Mouse (Mus musculus): ENCODE results near the gene Ptov1. TPM values are rescaled to one million over a fixed set of nuclear protein-coding genes. Genes with fewer than 3 reads are reported as not detected.

The Ptov1 gene
- total RNA-seq (2021) = 100 to 1,000 TPM; 385 to 394 TPM
- long read RNA-seq, experiment 1, transcript Ptov1-201 (12 exons, 1,883 nt) = major isoform, 141 of 512 reads
- long read RNA-seq, experiment 1, partial matches to known transcripts = 62 of 512 reads
- long read RNA-seq, experiment 1, other reads (novel, unspliced or antisense) = 307 of 512 reads
- long read RNA-seq, experiment 2, transcript Ptov1-201 (12 exons, 1,883 nt) = major isoform, 222 of 767 reads
- long read RNA-seq, experiment 2, partial matches to known transcripts = 90 of 767 reads
- long read RNA-seq, experiment 2, other reads (novel, unspliced or antisense) = 449 of 767 reads

GRCm38 (mm10) chr7:44869697-44870528 is at the start of gene Ptov1:
Gene Ptov1, minus strand, starts transcription at chr7:44869788.
- DNase-seq (ENCODE audit: low spot score in 2 of 2) = peak; percentile 70 to 81

DNA sequence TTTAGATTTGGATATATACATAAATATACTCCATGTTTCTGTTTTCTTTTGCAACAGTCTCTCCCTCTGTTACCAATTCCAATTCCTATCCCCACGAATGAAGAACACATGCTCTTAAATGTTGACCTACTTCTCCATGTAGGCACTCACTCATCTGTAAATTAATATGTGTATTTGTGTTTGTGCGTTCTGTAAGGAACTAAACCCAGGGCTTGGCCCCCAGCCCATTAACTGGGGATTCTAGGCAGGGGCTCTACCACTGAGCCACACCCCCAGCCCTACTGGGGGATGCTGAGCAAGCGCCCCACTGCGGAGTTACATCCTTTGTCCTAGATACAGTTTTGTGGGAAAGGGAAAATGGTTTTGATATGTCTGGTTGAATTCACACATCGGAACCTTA is 49.5 kb upstream of the Ptov1 start:
- DNase-seq (ENCODE audit: low spot score in 2 of 2) = no peak

- no peak for DNase-seq (ENCODE audit: low spot score in 2 of 2)
Measured at GRCm38 (mm10) chr7:44918219-44918618, 48.6 kb upstream of the Ptov1 start.

DNA sequence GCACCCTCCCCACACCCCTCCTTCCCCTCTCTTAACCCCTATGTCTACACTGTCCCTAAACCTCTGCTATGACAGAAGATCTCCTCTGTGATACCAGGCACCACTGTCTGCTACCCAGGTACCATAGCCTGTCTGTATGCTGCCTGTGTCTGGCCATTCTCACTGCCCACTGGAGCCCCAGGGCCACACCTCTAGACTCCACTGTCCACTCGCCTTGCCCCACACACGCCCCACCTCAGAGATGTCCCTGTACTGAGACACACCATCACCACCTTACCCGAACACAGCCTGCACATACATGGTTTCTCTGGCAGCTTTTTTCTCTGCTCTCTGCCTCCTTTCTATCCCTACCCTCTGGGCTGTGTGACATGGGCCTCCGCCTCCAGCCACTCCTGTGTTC is 47.3 kb upstream of the Ptov1 start:
- peak in 1 of 2 experiments; percentile 2 for DNase-seq (ENCODE audit: low spot score in 2 of 2)

GRCm38 (mm10) chr7:44916191-44916590 is 46.6 kb upstream of the Ptov1 start:
- DNase-seq (ENCODE audit: low spot score in 2 of 2) = peak in 1 of 2 experiments; percentile 1

- peak in 1 of 2 experiments; percentile 1 for DNase-seq (ENCODE audit: low spot score in 2 of 2)
Measured at GRCm38 (mm10) chr7:44915314-44915713, 45.7 kb upstream of the Ptov1 start.

DNA sequence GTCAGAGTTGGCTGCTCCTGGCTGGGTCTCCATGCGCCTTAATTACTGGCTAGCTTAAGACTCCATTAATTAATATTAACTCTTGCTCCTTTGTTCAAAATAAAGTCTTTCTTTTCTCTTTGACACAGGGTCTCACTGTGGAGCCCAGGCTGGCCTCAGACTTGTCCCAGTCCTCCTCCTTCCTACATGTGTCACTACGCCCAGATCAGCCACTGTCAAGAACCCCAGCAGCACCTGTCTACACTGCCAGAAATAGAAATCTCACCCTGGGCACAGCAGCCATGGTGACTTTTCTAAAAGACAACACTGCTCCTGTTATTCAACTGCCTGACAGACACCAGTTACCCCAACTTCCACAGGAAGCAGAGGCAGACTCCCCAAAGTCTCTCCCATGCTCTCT is 44.8 kb upstream of the Ptov1 start:
- DNase-seq (ENCODE audit: low spot score in 2 of 2) = no peak

GRCm38 (mm10) chr7:44908706-44909476 is 39.3 kb upstream of the Ptov1 start:
- no peak for DNase-seq (ENCODE audit: low spot score in 2 of 2)

- no peak for DNase-seq (ENCODE audit: low spot score in 2 of 2)
Measured at GRCm38 (mm10) chr7:44905430-44905829, 35.8 kb upstream of the Ptov1 start.

DNA sequence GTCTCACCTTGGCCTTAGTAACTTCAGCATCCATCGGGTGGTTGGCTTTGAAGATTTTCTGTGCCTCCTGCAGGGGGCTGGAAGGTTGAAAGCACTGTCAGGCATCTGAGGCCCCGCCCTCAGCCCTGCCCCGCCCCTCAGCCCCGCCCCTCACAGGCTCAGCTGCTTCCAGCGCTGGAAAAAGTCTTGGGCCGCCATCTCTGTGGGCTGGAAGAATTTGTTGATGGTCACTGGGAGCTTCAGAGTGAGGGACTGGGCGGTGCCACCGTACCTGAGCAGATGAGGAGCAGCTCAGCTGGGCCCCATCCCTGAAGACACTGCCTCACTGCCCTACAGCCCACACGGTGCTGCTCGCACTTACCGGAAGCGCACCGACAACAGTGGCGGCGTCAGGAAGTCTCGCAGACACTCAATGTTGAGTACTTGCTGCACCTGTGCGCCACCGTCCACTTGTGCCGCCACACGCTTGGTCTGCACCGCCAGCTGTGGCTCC is 31.7 kb upstream of the Ptov1 start:
- no peak for DNase-seq (ENCODE audit: low spot score in 2 of 2)

GRCm38 (mm10) chr7:44900632-44901031 is 31.0 kb upstream of the Ptov1 start:
- DNase-seq (ENCODE audit: low spot score in 2 of 2) = no peak

DNA sequence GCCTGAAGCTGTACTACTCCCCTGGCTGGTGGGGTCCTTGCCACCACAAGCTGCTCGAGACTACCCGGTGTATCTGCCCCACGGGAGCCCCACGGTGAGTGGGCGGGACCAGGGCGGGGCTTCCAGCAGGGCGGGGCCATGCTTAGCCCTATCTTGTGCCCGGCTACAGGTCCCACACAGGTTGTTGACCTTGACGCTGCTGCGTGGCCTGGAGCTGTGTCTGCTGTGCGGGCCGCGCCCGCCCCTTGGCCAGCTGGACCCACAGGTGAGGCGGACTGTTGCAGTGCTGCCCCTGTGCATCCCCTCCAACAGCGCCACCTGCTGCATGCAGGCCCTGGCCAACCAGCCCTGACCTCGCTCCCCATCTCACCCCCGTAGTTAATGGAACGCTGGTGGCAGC is 29.0 kb upstream of the Ptov1 start:
- no peak for DNase-seq (ENCODE audit: low spot score in 2 of 2)

DNA sequence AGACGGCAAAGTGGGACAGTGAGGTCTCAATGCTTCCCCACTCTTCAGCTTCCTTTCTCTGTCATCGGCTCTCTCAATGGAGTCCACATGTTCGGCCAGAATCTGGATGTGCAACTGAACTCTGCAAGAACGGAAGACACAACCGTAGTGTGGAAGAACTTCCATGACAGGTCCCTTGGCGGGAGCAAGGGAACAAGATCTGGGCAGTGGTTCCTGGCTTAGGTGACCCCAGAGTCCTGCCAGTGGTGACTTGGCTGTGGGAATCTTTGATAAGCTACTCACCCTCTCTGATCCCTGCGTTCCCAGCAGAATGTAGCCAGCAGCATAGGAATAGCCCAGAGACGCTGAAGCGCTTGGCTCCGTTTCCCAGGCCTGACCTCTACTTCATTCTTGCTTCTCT is 26.9 kb upstream of the Ptov1 start:
- no peak for DNase-seq (ENCODE audit: low spot score in 2 of 2)

- peak; percentile 63 to 82 for DNase-seq (ENCODE audit: low spot score in 2 of 2)
Measured at GRCm38 (mm10) chr7:44895593-44896434, 26.2 kb upstream of the Ptov1 start, which contains the start of gene Fuz. Gene Fuz, plus strand, starts transcription at chr7:44896079.

DNA sequence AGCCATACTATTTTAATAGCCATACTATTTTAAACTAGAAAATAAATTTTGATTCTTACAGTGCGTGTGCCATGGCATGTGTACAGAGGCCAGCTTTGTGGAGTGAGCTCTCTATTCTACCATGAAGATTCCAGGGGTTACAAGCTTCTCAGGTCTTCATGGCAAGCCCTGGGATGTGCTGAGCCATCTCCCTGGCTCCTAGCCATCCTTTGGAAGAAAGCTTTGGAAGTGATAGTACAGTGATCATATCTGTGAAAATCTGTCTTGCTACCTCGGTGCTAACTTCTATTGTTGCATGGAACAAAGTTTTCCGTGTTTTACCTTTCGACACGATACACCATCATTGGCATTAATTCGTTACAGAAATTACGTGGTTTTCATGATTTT is 25.6 kb upstream of the Ptov1 start:
- no peak for DNase-seq (ENCODE audit: low spot score in 2 of 2)

GRCm38 (mm10) chr7:44894175-44894574 is 24.6 kb upstream of the Ptov1 start:
- no peak for DNase-seq (ENCODE audit: low spot score in 2 of 2)

GRCm38 (mm10) chr7:44893197-44893596 is 23.6 kb upstream of the Ptov1 start:
- DNase-seq (ENCODE audit: low spot score in 2 of 2) = no peak

DNA sequence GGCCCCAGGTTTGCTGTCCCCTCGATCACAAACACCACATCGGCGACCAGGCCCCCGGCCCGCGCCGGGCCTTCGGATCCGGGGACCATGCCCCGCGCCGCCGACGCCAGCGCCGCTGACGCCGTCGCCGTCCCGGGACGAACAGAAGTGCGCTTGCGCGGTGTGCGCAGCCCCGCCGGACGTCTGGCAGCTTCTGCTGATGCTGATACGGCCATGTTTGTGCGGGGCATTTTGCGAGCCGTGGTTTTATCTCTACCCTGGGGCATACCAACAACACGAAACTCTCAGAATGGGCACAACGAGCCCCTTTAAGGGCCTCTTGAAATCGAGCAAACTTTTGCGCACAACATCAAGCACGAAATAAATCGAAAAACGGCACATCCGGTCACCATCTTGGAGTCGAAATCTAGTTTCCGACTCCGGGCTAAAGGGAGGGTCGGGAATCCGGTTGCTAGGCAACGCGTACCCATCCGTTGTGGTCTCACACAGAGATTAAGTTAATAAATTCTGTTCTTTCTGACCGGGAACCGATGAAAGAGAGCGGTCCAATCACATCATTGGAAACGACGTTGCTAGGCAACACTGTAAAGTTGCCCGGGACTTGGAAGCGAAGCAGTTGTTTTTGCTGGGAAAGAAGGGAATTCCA is 22.8 kb upstream of the Ptov1 start, which contains the start of gene Med25:
Gene Med25 (minus strand): TSS at position 437 of the 646 bp plus-strand sequence.
- DNase-seq (ENCODE audit: low spot score in 2 of 2) = peak; percentile 70 to 82

GRCm38 (mm10) chr7:44891611-44892010 is 22.0 kb upstream of the Ptov1 start:
- no peak for DNase-seq (ENCODE audit: low spot score in 2 of 2)

DNA sequence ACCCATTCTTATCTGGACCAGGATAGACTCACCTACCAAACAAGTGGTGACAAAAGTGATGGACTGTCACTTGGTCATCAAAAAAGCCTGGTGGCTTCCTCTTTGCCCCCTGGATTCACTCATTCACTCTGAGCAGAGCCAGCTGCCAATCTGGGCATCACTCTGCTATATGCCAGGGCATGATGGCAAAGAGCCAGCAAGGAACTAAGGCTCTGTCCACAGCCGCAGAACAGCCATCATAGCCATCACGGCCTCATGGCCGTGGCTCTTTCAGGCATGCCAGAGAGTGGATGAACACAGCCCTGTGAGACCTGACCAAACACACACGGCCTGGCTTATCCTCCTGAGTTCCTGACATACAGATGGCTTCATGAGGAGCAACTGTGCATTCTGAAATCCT is 21.1 kb upstream of the Ptov1 start:
- no peak for DNase-seq (ENCODE audit: low spot score in 2 of 2)

Data from adrenal gland, postnatal 4 days (tissue).